Mouse (Mus musculus) ovary, postnatal 36 days (tissue): ENCODE results near the gene Tstd3.
"Not testable (repeated sequence)": the region's sequence is repeated elsewhere in the genome, so short reads cannot be mapped to it uniquely, and the experiment has no call there.

Source experiments
- DNase-seq: peaks from one replicate; pipeline ENCODE4 v3.0.0; 2022; ENCODE audit warnings: low spot score, mixed read lengths

The Tstd3 gene

DNA sequence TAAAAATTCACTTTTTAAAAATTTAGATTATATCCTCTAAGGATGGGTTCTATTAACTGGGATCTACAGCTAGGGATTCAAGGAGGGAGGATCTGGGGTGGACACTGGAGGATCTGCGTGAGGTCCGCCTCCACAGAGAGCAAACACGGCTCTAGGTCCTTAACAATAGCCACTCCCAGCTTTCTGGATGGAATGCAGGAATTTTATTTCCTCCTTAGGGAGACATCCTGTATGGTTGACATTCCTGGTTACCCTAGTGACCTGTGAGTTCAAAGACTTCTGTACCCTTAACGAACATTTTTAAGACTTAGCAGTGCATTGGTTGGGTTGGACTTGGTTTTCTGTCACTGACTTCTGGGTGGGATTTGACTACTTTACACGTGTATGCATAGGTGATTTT lies 21.3 kb downstream of the Tstd3 start:
- DNase-seq = no peak

DNA sequence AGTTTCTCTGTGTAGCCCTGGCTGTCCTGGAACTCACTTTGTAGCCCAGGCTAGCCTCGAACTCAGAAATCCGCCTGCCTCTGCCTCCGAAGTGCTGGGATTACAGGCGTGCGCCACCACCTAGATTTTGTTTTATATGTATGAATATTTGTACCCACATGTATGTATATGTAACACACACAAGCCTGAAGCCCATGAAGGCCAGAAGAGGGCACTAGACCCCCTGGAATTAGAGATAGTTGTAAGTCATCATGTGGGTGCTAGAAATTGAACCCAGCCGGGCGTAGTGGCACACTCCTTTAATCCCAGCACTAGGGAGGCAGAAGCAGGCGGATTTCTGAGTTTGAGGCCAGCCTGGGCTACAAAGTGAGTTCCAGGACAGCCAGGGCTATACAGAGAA lies 22.9 kb downstream of the Tstd3 start:
- DNase-seq = not testable (repeated sequence)

DNA sequence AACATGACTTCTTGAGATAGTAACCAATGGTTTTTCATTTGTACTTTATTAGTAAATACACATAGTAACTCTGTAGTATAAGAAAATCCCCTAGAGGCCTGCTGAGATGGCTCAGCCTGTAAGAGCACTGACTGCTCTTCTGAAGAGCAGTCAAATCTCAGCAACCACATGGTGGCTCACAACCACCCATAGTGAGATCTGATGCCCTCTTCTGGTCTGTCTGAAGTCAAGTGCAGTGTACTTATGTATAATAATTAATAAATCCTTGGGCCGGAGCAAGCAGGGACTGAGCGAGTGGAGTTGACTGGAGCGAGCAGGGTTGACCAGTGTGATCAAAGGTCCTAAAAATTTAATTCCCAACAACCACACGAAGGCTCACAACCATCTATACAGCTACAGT lies 27.8 kb downstream of the Tstd3 start:
- DNase-seq = no peak

DNA sequence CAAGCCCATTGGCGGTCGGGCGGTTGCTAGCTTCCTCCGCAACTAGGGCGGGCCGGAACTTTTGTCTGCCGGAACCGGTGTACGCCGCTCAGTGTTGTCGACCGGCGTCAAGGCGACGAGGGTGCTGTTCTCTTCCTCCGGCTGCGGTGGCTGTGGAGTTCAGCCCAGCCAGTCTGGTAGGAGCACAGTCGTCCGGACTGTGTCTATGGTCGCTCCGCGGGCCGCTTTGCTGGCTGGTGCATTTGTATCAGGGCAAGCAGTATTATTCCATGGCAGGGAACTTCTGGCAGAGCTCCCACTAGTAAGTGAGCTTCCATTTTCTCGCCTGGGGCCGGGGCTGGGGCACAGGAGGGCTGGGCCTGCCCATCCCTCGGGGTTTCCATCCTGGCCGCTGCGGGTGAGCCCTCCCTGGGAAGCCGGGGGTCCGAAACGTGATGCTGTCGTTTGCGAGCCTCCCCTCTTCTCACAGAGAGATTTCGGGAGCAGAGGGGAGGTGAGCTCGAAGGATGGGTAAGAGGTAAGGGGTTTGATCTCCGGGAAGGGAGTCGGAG lies 39.3 kb downstream of the Tstd3 start, which contains the start of gene Ccnc:
Ccnc (plus strand) TSS at position 87 of the 551 bp plus-strand sequence.
- peak; percentile 91 for DNase-seq

DNA sequence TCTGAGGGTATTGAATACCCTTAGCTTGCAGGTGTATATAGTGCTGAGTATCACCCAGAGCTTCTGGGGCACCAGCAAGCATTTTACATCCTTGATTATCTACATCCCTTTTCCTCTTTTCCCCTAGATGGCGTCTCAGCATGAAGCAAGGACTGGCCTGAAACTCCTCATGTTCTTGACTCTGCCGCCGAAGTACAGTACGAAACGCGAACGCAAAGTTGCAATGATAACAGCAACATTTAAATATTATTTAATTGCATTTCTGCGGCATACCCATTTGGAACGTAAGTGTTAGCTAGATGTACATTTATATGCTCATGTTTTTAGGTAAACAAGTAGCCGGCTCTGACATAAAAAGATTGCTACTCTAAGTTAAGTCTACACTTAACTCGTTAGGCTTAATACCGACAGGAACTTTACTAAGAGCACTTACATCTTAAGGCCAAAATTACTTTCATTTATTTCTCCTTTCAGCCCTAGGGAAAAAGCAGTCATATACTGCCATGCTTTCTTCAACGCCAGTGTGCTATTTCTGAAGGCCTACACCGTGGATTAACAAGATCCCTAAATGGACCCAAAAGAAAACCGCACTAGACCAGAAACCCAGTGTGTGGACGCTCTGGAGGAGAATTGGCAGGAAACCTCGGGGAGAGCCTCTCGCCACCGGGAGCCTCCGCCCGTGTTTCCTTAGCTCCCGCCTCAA lies 39.9 kb downstream of the Tstd3 start:
- no peak for DNase-seq

DNA sequence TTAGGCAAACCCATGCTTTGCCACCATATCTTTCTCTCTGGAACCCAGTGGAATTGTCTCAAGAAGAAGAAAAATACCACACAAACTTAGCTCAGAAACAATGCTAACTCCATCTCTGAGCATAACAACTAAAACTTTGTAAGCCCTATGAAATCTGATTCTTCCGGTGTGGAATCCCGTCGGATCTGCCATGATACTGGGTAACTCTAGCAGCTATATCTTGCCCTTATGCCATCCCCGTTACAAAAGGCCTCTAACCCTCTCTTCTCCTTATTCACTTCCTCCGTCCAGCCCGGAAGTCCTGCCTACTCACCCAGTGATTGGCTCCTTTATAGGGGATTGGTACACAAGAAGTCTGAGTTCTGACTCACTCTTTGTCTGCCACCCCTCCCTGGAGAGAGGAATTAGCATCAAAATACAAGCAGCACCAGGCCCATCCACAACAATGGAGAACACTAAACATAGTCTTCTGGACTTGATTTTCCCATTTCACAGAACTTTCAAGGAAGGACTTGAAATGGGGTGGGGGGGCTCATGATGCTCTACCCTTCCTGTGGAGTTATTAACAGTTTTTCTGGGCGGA lies 44.2 kb downstream of the Tstd3 start:
- no peak for DNase-seq

DNA sequence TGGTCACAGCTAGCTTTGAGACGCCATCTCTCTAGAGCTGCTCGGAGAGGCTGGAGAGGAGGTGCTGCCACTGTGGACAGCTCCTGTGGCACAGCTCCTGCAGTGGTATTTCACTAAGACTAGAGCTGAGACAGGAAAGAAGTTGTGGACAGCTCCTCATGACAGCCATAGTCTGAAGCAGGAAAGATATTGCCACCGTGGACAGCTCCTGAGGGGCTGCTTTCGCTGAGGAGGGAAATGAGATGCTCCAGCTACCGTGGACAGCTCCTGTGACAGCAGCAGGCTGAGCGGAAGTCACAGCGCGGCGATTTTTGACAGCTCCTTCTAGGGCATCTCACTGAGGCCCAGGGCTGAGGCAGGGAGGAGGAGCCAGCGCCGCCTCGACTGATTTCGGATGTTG lies 54.9 kb downstream of the Tstd3 start:
- DNase-seq = peak; percentile 85
